Mouse (Mus musculus): ENCODE results near the gene Aars. TPM values are rescaled to one million over a fixed set of nuclear protein-coding genes. Genes with fewer than 3 reads are reported as not detected.
"Not testable (repeated sequence)": the region's sequence is repeated elsewhere in the genome, so short reads cannot be mapped to it uniquely, and the experiment has no call there.

The Aars gene
- total RNA-seq, 1 experiment from 2014 or later: 19.9 TPM

DNA sequence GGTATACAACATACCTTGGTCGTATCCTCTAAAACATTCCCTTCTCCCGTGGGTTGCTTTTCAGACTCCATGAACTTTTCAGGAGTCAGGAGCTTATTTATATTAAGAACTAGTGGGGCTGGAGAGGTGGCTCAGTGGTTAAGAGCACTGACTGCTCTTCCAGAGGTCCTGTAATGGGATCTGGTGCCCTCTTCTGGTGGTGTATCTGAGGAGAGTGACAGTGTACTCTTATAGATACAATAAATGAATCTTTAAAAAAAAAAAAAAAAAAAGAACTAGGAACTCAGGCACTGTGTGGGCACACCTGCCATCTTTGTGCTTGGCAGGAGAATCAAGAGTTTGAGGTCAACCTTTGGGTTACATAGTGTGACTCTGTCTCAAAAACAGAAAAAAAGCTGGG, 15.8 kb downstream of the Aars start:
- no peak for ATAC-seq (ENCODE audit: extremely low read depth, insufficient number of reproducible peaks, low FRiP score, poor library complexity, severe bottlenecking)

DNA sequence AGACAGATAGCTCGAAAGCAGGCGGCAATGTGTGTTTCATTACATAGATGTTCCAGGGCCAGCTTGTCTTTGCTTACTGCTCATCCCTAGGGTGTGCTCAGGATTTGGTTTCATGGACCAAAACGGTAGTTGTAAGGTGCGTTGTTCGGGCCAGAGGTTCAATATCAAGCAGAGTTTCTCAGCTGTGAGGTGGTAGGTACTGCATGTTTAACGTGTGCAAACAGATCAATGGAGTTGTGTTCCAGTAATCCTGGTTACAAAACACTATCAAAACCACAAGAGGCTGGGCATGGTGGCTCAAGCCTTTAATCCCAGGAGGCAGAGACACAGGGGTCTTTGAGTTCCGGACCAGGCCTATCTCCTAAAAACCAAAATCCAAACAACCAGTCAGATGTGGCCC, 16.2 kb downstream of the Aars start:
- ATAC-seq (ENCODE audit: extremely low read depth, insufficient number of reproducible peaks, low FRiP score, poor library complexity, severe bottlenecking): no peak

DNA sequence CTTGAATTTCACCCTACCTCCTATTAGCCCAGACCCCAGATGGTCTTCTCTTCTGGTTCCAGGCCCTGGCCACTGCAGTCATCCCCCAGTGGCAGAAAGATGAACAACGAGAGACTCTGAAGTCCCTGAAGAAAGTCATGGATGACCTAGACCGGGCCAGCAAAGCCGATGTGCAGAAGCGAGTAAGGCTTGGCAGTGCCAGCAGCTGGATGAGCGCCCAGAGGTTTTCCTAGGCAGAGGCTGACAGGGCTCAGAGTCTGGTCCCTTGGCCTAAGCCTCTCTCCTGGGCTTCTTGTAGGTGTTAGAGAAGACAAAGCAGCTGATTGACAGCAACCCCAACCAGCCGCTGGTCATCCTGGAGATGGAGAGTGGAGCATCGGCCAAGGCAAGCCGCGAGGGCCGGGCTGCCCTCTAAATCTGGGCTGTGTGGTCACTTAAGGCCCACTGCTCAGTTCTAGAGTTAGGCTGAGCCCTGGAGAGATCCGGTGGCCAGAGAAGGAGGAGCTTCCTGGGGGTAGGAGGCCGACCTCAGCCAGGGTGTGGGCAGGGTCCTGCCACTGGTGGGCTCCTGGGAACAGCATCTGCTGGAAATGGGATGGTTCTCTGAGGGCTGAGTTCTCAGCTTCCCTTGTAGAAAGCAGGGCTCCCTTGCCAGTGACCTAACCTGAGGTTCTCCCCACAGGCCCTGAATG, 21.0 kb downstream of the Aars start:
- ATAC-seq (ENCODE audit: extremely low read depth, insufficient number of reproducible peaks, low FRiP score, poor library complexity, severe bottlenecking): no peak

DNA sequence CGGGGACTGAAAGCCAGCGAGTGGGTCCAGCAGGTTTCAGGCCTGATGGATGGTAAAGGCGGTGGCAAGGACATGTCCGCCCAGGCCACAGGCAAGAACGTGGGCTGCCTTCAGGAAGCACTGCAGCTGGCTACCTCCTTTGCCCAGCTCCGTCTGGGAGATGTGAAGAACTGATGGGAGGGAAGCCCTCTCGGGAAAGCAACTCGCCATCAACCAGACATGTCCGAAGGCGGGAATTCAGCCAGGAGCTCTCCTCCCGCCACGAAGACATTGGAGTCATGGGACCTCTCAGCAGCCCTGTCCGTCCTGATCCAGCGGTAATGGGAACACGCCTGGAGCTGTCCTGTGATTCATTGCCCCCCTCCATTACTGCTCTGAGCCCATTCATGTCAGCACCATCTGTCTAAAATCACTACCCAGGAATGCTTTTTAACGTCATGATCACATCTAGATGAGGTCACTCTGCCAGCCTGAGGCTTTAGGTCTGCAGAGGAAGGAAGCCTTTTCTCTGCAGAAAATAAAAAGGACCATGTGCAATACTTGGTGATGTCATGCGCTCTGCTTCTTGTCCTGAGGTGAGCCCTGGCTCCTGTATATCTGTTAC, 22.2 kb downstream of the Aars start:
- ATAC-seq (ENCODE audit: extremely low read depth, insufficient number of reproducible peaks, low FRiP score, poor library complexity, severe bottlenecking): no peak

DNA sequence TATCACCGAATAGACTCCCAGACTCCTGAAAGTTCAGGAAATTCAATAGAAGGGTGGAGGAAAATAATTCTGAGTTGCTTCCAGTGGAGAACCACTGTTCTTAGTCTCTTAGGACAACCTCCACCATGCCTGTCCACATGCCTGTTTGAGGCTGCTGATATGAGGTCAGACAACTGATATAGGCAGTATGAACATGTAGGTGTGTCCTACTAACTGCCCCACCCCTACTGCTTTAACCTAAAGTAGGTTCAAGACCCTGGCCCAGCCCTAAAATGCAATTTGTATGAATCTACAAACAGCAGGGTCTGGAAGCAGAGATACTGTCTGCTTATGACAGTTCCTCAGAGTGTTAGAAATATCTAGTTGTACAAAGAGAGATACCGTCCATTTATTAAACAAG, 22.7 kb downstream of the Aars start:
- no peak for ATAC-seq (ENCODE audit: extremely low read depth, insufficient number of reproducible peaks, low FRiP score, poor library complexity, severe bottlenecking)

DNA sequence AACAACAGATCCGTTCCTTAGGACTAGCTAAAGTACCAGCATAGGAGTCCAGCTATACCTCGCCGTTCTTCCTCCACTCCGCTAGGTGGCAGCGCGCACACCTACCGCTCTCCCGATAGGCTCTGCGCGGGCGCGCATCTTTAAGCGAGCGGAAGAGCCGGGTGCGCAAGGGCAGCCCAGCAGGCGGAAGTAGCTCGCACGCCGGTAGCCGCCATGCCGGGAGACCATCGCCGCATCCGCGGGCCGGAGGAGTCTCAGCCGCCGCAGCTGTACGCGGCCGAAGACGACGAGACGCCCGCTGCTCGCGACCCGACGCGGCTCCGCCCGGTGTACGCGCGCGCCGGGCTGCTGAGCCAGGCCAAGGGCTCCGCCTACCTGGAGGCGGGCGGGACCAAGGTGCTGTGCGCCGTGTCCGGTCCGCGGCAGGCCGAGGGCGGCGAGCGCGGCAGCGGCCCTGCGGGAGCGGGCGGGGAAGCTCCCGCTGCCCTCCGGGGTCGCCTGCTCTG, 23.3 kb downstream of the Aars start, which contains the start of gene Exosc6:
Gene Exosc6 (plus strand): TSS at position 182 of the 506 bp plus-strand sequence.
- ATAC-seq (ENCODE audit: extremely low read depth, insufficient number of reproducible peaks, low FRiP score, poor library complexity, severe bottlenecking): peak; percentile 97

DNA sequence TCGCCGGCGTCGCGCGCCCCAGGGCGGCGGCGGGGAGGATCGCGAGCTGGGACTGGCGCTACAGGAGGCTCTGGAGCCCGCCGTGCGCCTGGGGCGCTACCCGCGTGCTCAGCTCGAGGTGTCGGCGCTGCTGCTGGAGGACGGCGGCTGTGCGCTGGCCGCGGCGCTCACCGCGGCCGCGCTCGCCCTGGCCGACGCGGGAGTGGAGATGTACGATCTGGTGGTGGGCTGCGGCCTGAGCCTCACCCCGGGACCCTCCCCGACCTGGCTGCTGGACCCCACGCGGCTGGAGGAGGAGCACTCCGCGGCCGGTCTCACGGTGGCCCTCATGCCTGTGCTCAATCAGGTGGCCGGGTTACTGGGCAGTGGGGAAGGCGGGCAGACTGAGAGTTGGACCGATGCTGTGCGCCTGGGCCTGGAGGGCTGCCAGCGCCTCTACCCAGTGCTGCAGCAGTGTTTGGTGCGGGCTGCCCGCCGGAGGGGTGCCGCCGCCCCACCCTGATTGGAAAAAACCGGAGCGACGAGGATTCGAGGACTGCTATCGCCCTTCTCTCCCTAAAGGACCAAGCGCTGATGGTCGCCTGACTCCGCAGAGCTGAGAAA, 23.8 kb downstream of the Aars start:
- no peak for ATAC-seq (ENCODE audit: extremely low read depth, insufficient number of reproducible peaks, low FRiP score, poor library complexity, severe bottlenecking)

DNA sequence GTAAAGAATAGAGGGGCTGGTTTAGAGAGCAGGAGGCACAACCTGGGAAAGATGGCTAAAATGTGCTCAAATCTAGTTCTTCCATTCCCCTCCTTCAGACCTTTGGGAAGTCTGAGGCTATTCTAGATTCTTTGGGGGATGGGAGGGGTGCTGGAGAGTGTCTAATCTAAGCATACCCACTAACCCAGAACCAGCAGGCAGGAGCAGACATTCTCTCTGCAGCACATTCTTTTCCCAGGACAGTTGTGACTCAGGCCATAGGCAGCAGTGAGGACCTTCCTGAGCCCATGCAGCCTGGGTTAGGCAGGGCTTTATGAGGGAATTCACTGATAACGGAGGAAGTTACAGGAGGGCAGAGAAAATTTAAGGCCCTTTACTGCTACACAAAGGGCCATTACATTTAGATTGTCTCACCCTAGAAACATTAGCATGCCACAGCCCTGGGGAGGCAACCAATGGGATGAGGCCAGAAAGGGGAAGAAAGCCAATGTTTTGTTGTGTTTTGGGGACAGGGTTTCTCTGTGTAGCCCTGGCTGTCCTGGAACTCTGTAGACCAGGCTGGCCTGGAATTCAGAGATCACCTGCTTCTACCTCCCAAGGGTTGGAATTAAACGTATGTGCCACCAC, 26.1 kb downstream of the Aars start:
- no peak for ATAC-seq (ENCODE audit: extremely low read depth, insufficient number of reproducible peaks, low FRiP score, poor library complexity, severe bottlenecking)

DNA sequence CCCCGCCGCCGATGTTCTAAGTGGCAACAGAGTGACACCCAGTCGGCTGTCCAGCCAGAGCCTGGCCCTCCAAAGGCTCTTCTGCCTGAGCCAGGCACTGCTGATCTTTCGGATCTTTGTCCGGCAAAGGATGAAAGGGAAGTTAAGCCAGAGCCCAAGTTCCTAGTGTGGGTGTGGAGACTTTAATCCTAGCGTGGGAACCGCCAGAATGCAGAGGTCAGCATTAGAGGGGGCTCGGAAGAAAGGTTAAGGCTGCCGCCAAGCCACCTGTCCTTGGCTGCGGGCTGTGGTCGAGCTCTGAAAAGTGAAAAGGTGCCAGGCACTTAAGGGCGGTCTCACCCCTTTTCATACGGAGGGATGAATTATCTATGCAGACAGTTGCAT, 28.7 kb downstream of the Aars start:
- ATAC-seq (ENCODE audit: extremely low read depth, insufficient number of reproducible peaks, low FRiP score, poor library complexity, severe bottlenecking): no peak

DNA sequence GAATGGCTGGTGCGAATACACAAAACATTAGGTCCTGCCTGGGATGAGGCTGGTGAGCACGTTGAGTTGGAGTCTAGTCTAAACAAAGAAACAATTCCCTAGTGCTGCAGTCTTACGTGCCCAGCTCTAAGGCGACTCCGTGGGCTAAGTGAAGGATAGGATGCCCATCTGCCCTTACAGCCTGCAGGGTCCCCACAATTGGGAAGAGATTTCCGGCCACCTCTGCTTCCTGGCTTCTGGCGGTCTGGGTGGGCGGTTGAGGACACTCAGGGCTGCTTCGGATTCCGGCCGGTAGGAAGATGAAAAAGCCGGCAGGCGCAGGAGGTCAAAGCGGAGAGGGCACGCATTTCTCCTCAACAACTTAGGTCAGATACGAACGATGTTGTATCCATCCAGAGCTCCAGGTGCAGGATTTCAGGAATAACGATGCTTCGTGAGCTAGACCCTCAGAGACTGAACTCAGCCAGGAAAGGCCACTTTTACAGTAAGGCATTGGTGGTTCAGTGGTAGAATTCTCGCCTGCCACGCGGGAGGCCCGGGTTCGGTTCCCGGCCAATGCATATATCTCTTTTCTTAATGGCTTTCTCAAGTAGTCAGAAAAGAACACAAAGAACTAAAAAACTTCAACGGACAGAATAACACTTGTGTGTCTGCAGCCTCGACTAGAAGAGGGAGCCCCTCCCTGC, 29.3 kb downstream of the Aars start:
- ATAC-seq (ENCODE audit: extremely low read depth, insufficient number of reproducible peaks, low FRiP score, poor library complexity, severe bottlenecking): peak; percentile 53

DNA sequence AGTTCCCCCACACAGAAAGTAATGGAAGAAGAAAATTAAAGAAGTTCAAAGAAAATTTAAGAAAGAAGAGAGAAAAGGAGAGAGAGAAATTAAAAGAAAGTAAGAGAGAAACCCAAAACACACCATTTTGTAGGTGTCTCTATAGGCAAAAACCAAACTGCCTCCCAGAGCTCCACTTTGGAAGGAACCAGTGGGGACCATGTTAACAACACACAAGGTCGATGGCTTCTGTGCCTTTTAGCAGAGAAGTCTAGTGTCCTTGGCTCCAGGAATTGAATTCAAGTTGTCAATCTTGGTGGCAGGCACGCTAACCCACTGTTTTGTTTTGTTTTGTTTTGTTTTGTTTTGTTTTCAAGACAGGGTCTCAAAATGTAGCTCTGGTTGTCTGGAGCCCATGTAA, 29.9 kb downstream of the Aars start:
- no peak for ATAC-seq (ENCODE audit: extremely low read depth, insufficient number of reproducible peaks, low FRiP score, poor library complexity, severe bottlenecking)

DNA sequence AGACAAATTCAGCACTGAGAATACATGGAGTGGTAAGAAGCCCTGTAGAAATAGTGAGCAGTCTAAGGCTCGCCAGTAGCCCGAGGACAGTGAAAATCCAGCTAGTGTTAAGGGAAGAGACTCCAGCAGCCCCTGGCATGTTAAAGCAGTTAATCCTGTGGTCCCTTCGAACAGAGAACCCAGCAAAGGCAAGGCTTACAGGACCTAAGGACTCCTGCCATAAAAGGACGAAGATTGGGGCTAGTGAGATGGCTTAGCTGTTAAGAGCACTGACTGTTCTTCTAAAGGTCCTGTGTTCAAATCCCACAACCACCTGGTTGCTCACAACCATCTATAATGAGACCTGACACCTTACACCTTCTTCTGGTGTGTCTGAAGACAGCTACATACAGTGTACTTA, 33.4 kb downstream of the Aars start:
- ATAC-seq (ENCODE audit: extremely low read depth, insufficient number of reproducible peaks, low FRiP score, poor library complexity, severe bottlenecking): no peak

DNA sequence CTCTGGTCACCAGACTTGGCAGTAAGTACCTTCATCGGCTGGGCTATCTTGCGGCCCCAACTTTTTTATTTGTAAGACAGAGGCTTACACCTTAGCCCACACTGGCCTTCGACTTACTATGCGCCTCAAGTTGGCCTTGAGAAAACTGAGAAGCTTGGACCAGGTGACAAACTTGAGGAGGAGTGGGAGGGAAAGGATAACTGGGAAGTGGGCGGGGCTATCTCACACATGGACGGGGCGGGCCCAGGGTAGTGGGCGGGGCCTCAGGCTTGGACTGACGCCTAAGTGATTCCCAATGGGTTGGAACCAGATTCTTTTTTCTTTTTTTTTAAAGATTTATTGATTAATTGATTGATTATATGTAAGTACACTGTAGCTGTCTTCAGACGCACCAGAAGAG, 34.5 kb downstream of the Aars start:
- no peak for ATAC-seq (ENCODE audit: extremely low read depth, insufficient number of reproducible peaks, low FRiP score, poor library complexity, severe bottlenecking)

DNA sequence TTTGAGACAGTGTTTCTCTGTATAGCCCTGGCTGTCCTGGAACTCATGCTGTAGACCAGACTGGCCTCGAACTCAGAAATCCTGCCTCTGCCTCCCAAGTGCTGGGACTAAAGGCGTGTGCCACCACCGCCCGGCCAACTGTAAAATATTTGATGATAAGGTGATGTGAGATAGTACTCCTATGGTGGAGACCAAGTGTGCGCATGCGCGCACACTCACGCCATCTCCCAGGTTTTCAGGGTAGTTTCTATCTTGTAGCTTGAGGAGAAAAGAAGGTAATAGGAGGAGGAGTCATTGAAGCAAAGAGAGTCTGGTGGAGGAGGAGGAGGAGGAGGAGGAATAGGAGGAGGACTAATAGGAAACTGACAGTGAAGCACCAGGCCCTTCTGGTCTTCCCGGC, 35.7 kb downstream of the Aars start:
- not testable (repeated sequence) for ATAC-seq (ENCODE audit: extremely low read depth, insufficient number of reproducible peaks, low FRiP score, poor library complexity, severe bottlenecking)

DNA sequence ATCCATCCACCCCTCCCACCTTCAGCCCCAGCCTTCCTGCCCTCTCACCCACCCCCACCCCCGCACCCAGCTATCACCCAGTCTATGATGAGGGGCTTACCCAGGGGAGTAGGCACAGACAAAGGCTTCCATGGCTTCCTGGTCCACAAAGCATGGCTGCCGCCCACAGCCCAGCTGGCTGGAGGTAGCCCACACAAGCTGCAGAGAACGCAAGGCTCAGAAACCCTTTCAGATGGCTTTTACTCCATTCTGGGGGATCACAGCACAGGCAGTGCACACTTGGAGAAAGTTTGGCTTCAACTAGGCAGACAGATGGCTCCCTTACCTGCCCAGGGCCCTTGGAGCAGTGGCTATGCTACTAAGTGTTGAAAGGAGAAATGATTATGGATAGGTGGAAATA, 43.0 kb downstream of the Aars start:
- ATAC-seq (ENCODE audit: extremely low read depth, insufficient number of reproducible peaks, low FRiP score, poor library complexity, severe bottlenecking): no peak

DNA sequence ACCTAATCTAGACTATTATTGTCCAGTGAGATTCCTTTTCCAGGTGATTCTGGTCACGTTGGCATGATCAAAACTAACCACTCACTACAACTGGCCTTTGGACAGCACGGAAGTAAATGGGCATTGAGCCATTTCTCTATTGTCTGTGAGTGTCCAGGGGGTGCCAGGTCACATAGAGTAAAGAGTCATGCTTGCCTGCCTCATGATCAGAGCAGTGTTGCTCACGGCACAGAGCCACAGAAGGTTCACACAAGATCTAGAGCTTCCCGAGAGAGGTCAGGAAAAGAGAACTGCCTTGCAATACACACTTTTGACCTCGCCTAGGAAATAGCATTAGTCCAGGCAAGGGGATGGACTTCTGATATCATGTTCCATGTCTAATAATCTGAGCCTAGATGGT, 46.5 kb downstream of the Aars start:
- no peak for ATAC-seq (ENCODE audit: extremely low read depth, insufficient number of reproducible peaks, low FRiP score, poor library complexity, severe bottlenecking)

DNA sequence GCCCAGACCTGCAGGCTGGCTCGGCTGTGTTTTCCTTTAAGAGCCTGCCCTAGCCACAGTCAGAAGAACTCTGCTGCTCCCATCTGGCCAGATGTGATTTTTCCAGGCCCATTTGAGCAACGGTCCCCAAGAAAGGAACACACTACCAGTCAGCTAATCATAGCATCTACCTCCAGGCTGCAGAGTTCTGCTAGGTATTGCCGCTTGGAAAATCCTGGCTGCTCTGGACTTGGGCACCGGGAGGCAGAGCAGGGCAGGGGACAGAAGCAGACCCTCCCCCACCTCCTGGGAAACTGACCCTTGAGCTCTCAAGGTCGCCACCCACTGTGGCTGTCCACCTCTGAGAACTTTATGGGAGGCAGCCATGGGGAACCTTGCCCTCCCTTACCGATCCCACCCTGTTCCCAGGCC, 46.9 kb downstream of the Aars start:
- ATAC-seq (ENCODE audit: extremely low read depth, insufficient number of reproducible peaks, low FRiP score, poor library complexity, severe bottlenecking): no peak

DNA sequence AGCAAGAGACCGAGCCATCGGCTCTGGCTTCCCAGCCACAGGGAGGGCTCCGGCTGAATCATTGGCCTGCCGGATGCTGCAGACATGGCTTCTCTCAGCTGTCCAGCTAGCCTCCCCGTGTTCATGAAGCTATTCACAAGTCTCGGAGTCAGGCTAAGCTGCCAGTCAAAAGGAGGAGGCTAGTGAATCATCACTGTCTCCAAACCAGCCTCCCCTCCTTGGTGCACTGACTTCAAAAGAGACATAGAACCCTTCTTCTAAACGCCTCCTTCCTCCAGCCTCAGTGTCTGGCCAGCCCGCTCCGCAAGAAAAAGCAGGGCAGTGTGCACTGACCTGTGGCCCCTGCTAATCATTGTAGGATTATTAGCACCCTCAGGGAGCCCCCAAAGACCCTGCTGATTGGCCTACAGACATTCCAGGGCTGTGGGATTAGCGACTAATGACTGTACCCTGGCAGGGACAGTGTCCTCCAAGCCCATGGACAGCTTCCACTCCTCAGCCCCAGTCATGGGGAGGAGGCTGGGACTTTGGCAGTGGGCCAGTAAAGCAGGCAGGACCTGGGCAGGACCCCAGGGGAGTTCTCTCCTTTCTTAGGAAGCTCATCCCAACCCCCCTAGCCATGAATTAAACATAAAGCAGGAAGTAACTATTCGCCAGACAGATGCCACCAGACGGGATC, 48.8 kb downstream of the Aars start:
- ATAC-seq (ENCODE audit: extremely low read depth, insufficient number of reproducible peaks, low FRiP score, poor library complexity, severe bottlenecking): no peak

DNA sequence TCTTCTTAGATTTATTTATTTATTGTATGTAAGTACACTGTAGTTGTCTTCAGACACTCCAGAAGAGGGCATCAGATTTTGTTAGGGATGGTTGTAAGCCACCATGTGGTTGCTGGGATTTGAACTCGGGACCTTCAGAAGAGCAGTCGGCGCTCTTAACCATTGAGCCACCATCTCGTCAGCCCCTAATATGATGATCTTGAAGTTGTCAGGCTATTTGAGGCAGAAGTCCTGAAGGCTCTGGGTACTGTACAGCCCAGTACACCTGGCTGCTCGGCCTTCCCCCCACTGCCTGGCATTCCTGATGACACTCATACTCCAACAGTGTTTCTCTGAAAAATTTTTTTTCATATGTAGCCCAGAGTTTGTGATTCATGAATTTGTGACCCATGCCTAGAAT, 51.0 kb downstream of the Aars start:
- not testable (repeated sequence) for ATAC-seq (ENCODE audit: extremely low read depth, insufficient number of reproducible peaks, low FRiP score, poor library complexity, severe bottlenecking)

All from neutrophil, adult 5-6 weeks (primary cell).